Mouse (Mus musculus): Measurements from ENCODE around the gene Enox2. TPM values are rescaled to one million over a fixed set of nuclear protein-coding genes. Genes with fewer than 3 reads are reported as not detected.

Gene Enox2
- total RNA-seq, 4 experiments from 2014 or later, result 17.0 to 18.9 (median 17.7) TPM

GRCm38 (mm10) chrX:48985653-48986052 is 302.4 kb downstream of the Enox2 start:
- DNase-seq, result no peak

- no peak for DNase-seq
These were observed 303.6 kb downstream of the Enox2 start for GRCm38 (mm10) chrX:48984451-48984850.

Other genes with a start within 250 kb of the Enox2 start
- gene Arhgap36, start 175.7 kb upstream of the Enox2 start, total RNA-seq (2022), result 10 to 100 TPM in 1 of 4 experiments, 1 to 10 TPM in 2, under 1 TPM in 1; 0.84 to 11.7 (median 4.4) TPM